Mouse (Mus musculus) small intestine, adult 2 months (tissue): ENCODE measurements at regions not wholly inside any gene's neighbourhood (a gene's known extent, or its start where the extent isn't known, plus 50 kb on each side); places are given as distances from the start of the nearest gene placed in this dataset.

Experiments used
- CTCF ChIP-seq: fragments of 200-500 bp; IDR thresholded peaks from 2 replicates; pipeline ENCODE4 v1.5.1; 2012; ENCODE audit warnings: low read depth, mild to moderate bottlenecking, control low read depth, inconsistent platforms, low read length, moderate library complexity, mixed read lengths; ENCODE audit not compliant: insufficient replicate concordance, insufficient read length; ENCODE audit errors: extremely low read depth
- POLR2A ChIP-seq: fragments of 200-500 bp; IDR thresholded peaks from 2 replicates; pipeline ENCODE4 v1.6.1; 2012; ENCODE audit warnings: low read depth, mild to moderate bottlenecking, control low read depth, inconsistent platforms, low read length, moderate library complexity

DNA sequence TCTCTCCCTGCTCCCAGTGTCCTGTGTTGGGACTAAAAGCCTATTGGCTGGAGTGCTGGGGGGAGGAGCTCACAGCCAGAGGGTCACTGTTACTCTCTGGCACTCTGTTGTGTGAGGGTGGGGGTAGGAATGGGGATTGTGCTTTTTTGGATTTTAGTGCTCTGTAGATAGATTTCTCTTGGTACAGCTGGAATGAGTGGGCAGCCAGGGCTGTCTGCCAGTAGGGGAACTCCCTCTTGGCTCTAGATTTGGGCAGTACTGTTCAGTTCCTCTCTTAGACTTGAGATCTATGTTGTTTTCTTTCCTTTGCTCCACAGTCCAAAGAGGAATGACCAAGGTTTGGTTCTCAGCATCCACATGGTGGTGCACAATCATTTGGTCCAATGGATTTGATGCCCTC, 282.6 kb downstream of the Fgf9 start:
- TF ChIP-seq CTCF, result no peak
- TF ChIP-seq POLR2A, result no peak
